Mouse (Mus musculus): ENCODE measurements around the gene Tmem144.

DNA sequence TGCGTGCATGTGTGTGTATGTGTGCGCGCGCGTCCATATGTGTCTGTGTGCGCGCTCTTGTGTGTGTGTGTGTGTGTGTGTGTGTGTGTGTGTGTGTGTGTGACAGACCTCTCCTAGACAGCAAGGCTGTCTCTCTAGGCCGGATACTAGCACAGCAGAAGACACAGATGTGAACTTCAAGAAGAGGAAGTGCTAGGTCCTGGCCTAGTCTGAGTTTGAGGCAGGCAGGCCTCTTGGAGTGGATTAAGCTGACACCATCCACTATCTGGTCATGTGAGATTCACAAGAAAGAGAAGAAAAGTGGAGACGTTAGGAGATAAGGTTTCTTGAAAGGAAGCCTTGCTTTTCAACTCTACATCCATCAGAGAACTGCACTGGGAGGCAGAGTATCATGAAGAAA is 8.6 kb downstream of the Tmem144 start:
- TF ChIP-seq NELFE (IDR thresholded peaks at IDR 0.05; ENCODE audit: low read depth, low read length) (no peak), CTCF (conservative IDR thresholded peaks at IDR 0.05 in 1 of 2, IDR thresholded peaks at IDR 0.05 in 1 of 2; ENCODE audit: low read depth in 2 of 2, low read length in 2 of 2) (no peak), MEF2A (IDR thresholded peaks at IDR 0.05; ENCODE audit: borderline replicate concordance, low read depth, low read length) (no peak), RAD21 (IDR thresholded peaks at IDR 0.05; ENCODE audit: low read depth, low read length) (no peak), E2F4 (IDR thresholded peaks at IDR 0.05; ENCODE audit: insufficient replicate concordance, low read depth, low read length) (no peak), EP300 (IDR thresholded peaks at IDR 0.05; ENCODE audit: low read length) (no peak), MXI1 (IDR thresholded peaks at IDR 0.05; ENCODE audit: low read depth, low read length) (no peak), POLR2A (IDR thresholded peaks at IDR 0.05; ENCODE audit: low read depth, low read length) (no peak), CHD1 (IDR thresholded peaks at IDR 0.05; ENCODE audit: low read depth, low read length) (no peak), ZMIZ1 (IDR thresholded peaks at IDR 0.05; ENCODE audit: low read depth, low read length) (no peak), JUN (IDR thresholded peaks at IDR 0.05; ENCODE audit: insufficient read depth, low read depth, low read length) (no peak), CHD2 (IDR thresholded peaks at IDR 0.05; ENCODE audit: low read length) (no peak)
